Comparison of ENCODE assay signal across 22 mouse cellular contexts in the genomic region with DNA sequence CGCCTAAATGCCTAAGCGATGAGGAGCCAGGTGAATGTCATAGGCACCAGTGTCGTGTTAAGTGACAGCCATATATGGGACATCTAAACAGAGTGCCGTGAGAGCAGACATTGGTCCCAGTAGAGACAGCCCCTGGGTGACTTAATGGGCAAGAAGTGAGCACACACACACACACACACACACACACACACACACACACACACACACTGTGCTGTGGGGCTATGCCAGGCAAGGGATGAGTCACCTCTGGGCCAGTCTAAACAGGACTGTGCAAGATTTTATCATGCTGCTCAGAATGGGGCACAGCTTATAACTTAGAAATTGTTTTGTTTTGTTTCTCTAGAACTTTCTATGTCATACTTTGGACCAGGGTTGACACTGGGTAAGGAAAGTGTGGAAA. TPM values are rescaled to one million over a fixed set of nuclear protein-coding genes. Genes with fewer than 3 reads are reported as not detected.
DNase-seq lines count a peak whose midpoint lies in the region; ATAC-seq and TF ChIP-seq lines count a peak whose summit lies in the region.
"Had no signal": no experiment of that assay in that cellular context is flagged by ENCODE, and none has a peak within 500 bp of the region (broad histone marks: within the 10 kb centered on the region; RNA-seq: fewer than 3 reads in every experiment).

No protein-coding gene starts in this region.

- H3K27ac ChIP-seq in kidney, postnatal 0 days, result no peak overlapping the region
- peak overlapping the region; percentile 43 for H3K27ac ChIP-seq in embryonic fibroblast, embryonic 13.5 days (ENCODE audit: insufficient read depth, low read length)
- H3K27ac ChIP-seq: embryonic facial prominence, embryonic 12.5 days; forebrain, embryonic 12.5 days; heart, embryonic 15.5 days; hindbrain, embryonic 10.5 days; lung, embryonic 15.5 days; neural tube, embryonic 12.5 days had no signal

- no peak for TF ChIP-seq CTCF in kidney, postnatal 0 days (IDR thresholded peaks at IDR 0.05; ENCODE audit: low read depth)
- TF ChIP-seq CTCF in embryonic fibroblast, embryonic 13.5 days (IDR thresholded peaks at IDR 0.05; ENCODE audit: borderline replicate concordance, insufficient read depth, low read length), result no peak

- no peak for TF ChIP-seq POLR2A in embryonic fibroblast, embryonic 13.5 days (IDR thresholded peaks at IDR 0.05; ENCODE audit: low read depth, low read length)

- no peaks in the 10 kb centered on the region for H3K36me3 ChIP-seq in kidney, postnatal 0 days (ENCODE audit: insufficient read depth, low read length)
- H3K36me3 ChIP-seq: embryonic facial prominence, embryonic 12.5 days; forebrain, embryonic 12.5 days; heart, embryonic 15.5 days; hindbrain, embryonic 10.5 days; lung, embryonic 15.5 days; neural tube, embryonic 12.5 days had no signal

- H3K4me3 ChIP-seq in kidney, postnatal 0 days (replicated peaks; ENCODE audit: low read depth, low read length), result no peak overlapping the region
- H3K4me3 ChIP-seq in embryonic fibroblast, embryonic 13.5 days (ENCODE audit: insufficient read depth, low read length), result no peak overlapping the region
- H3K4me3 ChIP-seq: embryonic facial prominence, embryonic 12.5 days; forebrain, embryonic 12.5 days; heart, embryonic 15.5 days; hindbrain, embryonic 10.5 days; lung, embryonic 15.5 days; megakaryocyte, embryonic 14.5 days; neural tube, embryonic 12.5 days had no signal

- ATAC-seq in kidney, postnatal 0 days (replicated peaks; ENCODE audit: low FRiP score, low read depth), result peak; percentile 73; the same call in 1 of the 2 replicates

- H3K4me2 ChIP-seq in kidney, postnatal 0 days (ENCODE audit: low read length), result no peak overlapping the region
- H3K4me2 ChIP-seq: embryonic facial prominence, embryonic 12.5 days; forebrain, embryonic 12.5 days; heart, embryonic 15.5 days; lung, embryonic 15.5 days; neural tube, embryonic 12.5 days had no signal

- DNase-seq in kidney, postnatal 0 days (ENCODE audit: low spot score), result no peak
- no peak for DNase-seq in kidney, postnatal 4 days
- peak; percentile 73 for DNase-seq in Muller cell, postnatal 12 days (ENCODE audit: inconsistent ontology term)
- DNase-seq in urinary bladder, postnatal 25 days (ENCODE audit: low spot score), result peak; percentile 58
- DNase-seq in cerebellum, adult 18-20 months, result no peak
- no peak for DNase-seq in heart, adult 18-20 months
- no peak for DNase-seq in spleen, postnatal 14 days (ENCODE audit: low spot score in 2 of 2)
- DNase-seq: cerebellum, adult 11 months; cerebellum, postnatal 36 days; heart, adult 11 months; kidney, adult 11 months; kidney, postnatal 36 days; thymus, postnatal 4 days had no signal

- H3K9ac ChIP-seq in kidney, postnatal 0 days (ENCODE audit: low read depth, low read length), result no peak overlapping the region
- H3K9ac ChIP-seq: embryonic facial prominence, embryonic 12.5 days; forebrain, embryonic 12.5 days; heart, embryonic 15.5 days; lung, embryonic 15.5 days; neural tube, embryonic 12.5 days had no signal

- H3K9me3 ChIP-seq in kidney, postnatal 0 days (replicated peaks; ENCODE audit: low read length), result no peaks in the 10 kb centered on the region
- H3K9me3 ChIP-seq: embryonic facial prominence, embryonic 12.5 days; forebrain, embryonic 12.5 days; heart, embryonic 15.5 days; hindbrain, embryonic 10.5 days; lung, embryonic 15.5 days; megakaryocyte, embryonic 14.5 days; neural tube, embryonic 12.5 days had no signal

- no peaks in the 10 kb centered on the region for H3K27me3 ChIP-seq in kidney, postnatal 0 days (ENCODE audit: insufficient read depth, low read length)
- H3K27me3 ChIP-seq: lung, embryonic 15.5 days; neural tube, embryonic 12.5 days had no signal

- H3K4me1 ChIP-seq in kidney, postnatal 0 days (replicated peaks; ENCODE audit: insufficient read depth, low read length), result no peaks in the 10 kb centered on the region
- H3K4me1 ChIP-seq in embryonic fibroblast, embryonic 13.5 days (ENCODE audit: control insufficient read depth, insufficient read depth, low read length), result peaks cover 10% of the 10 kb centered on the region; the same call in 1 of the 2 replicates

- WGBS in kidney, postnatal 0 days, result 84% methylated on average over 4 of the region's 4 CpGs

RNA-seq across cellular contexts. Expression of a gene that starts 10.7 kb away (rescaled TPM):
- polyA plus RNA-seq in kidney, postnatal 0 days (2015; fragmentation: Nextera tagmentation; extraction: Ambion mirVana), result 0.25 and 0.56 TPM in 2 replicates
- polyA plus RNA-seq in embryonic fibroblast, embryonic 13.5 days (2011; ENCODE audit: insufficient read length, low read depth, missing spikeins), result not detected in 2 replicates
- not detected for total RNA-seq in heart, adult 18-20 months (2021)
- total RNA-seq: liver, adult 2 months had no signal
- polyA plus RNA-seq: lung, embryonic 15.5 days had no signal

RNA-seq across cellular contexts. Expression of a gene that starts 28.0 kb away (rescaled TPM):
- 0.55 and 0.68 TPM in 2 replicates for polyA plus RNA-seq in kidney, postnatal 0 days (2015; fragmentation: Nextera tagmentation; extraction: Ambion mirVana)
- polyA plus RNA-seq in embryonic fibroblast, embryonic 13.5 days (2011; ENCODE audit: insufficient read length, low read depth, missing spikeins), result not detected in 2 replicates
- total RNA-seq in heart, adult 18-20 months (2021), result under 1 TPM; 0.15 to 0.21 TPM
- polyA plus RNA-seq: forebrain, embryonic 12.5 days had no signal

RNA-seq across cellular contexts. Expression of a gene that starts 35.5 kb away (rescaled TPM):
- 111 and 114 TPM in 2 replicates for polyA plus RNA-seq in kidney, postnatal 0 days (2015; fragmentation: Nextera tagmentation; extraction: Ambion mirVana)
- 58.5 and 59.4 TPM in 2 replicates for polyA plus RNA-seq in embryonic fibroblast, embryonic 13.5 days (2011; ENCODE audit: insufficient read length, low read depth, missing spikeins)
- total RNA-seq in heart, adult 18-20 months (2021), result 10 to 100 TPM; 29.3 to 38.1 TPM

Comparison
In these comparisons a context has a peak if more than half of its experiments do, and no peak if none do; other contexts are left out.
1. DNase-seq: peak in Muller cell, postnatal 12 days (single experiment) and urinary bladder, postnatal 25 days (single experiment); none in kidney, postnatal 0 days (single experiment), kidney, postnatal 4 days (0 of 2), cerebellum, adult 18-20 months (0 of 2), heart, adult 18-20 months (0 of 2) and spleen, postnatal 14 days (0 of 2).